Mouse (Mus musculus) urinary bladder, adult 18-20 months (tissue): Measurements from ENCODE around the gene Tes3-ps.

Experiments used
- DNase-seq, 2 experiments: peaks; one replicate each; pipeline ENCODE4 v3.0.0; 2022; ENCODE audit warnings: low spot score in 2 of 2, mixed read lengths in 2 of 2

Tes3-ps gene

GRCm38 (mm10) chr13:49492376-49493368 is at the start of gene Tes3-ps:
Gene Tes3-ps (plus strand): TSS chr13:49493318.
- DNase-seq: no peak

GRCm38 (mm10) chr13:49444451-49444850 is 48.7 kb upstream of the Tes3-ps start:
- DNase-seq: no peak

GRCm38 (mm10) chr13:49449318-49449749 is 43.8 kb upstream of the Tes3-ps start:
- DNase-seq: peak; percentile 67 to 75

GRCm38 (mm10) chr13:49460276-49460675 is 32.8 kb upstream of the Tes3-ps start:
- no peak for DNase-seq

- DNase-seq: no peak
These were observed 32.3 kb upstream of the Tes3-ps start for GRCm38 (mm10) chr13:49460692-49461414.

GRCm38 (mm10) chr13:49461458-49462132 is 31.5 kb upstream of the Tes3-ps start:
- DNase-seq: peak in 1 of 2 experiments; percentile 10

- DNase-seq: no peak
These were observed 30.2 kb upstream of the Tes3-ps start for GRCm38 (mm10) chr13:49462921-49463320.

GRCm38 (mm10) chr13:49465875-49466274 is 27.2 kb upstream of the Tes3-ps start:
- DNase-seq: no peak

GRCm38 (mm10) chr13:49466393-49467075 is 26.6 kb upstream of the Tes3-ps start:
- peak in 1 of 2 experiments; percentile 30 for DNase-seq

GRCm38 (mm10) chr13:49467585-49467984 is 25.5 kb upstream of the Tes3-ps start:
- DNase-seq: no peak

GRCm38 (mm10) chr13:49469002-49469401 is 24.1 kb upstream of the Tes3-ps start:
- DNase-seq: no peak

GRCm38 (mm10) chr13:49470319-49470718 is 22.8 kb upstream of the Tes3-ps start:
- DNase-seq: no peak

GRCm38 (mm10) chr13:49470806-49471205 is 22.3 kb upstream of the Tes3-ps start:
- no peak for DNase-seq

DNA sequence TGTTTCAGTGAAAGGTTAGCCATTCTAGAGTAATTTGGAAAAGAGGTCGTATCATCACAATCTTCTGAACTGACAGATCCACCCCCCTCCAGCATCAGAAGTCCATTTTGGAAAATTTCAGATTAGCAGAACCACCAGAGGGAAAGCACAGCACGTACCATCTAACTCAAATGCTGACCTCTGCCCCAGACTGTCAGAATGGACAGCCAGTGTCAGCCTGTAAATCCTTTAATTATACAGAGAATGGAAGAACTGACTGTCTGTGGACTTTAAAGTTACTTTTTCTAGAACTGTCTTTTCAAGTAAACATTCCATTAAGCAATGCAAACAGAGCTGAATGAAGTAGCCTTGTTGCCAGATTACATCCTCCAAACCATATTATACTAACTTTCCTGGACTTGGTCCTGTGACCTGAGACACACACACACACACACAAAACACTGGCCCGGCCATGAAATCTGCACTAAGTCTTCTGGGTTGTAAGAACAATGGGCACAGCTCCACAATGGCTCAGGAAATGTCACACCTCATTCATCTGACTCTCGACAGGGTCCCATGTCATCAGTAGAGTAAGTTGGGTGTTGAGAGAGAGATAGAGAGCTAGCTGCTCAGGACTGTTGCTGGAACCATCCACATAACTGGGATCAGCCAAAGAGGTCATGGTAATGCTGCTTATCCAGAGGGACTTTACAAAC is 21.0 kb upstream of the Tes3-ps start:
- no peak for DNase-seq

DNA sequence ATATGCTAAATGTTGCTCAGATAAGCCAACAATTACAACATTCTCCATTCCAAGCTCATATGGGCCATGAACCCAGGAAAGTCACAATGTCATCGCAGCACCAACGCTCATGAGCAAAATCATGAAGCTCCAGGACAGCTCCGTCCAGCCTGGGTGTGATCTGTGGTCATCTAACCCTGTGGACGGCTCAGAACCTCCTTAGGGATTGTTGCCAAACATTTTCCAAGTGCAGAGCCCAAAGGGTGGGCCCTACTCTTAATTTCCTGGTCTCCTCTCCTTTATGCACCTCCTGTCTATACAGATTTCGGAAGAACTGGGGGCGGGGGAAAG is 20.5 kb upstream of the Tes3-ps start:
- DNase-seq: no peak

DNA sequence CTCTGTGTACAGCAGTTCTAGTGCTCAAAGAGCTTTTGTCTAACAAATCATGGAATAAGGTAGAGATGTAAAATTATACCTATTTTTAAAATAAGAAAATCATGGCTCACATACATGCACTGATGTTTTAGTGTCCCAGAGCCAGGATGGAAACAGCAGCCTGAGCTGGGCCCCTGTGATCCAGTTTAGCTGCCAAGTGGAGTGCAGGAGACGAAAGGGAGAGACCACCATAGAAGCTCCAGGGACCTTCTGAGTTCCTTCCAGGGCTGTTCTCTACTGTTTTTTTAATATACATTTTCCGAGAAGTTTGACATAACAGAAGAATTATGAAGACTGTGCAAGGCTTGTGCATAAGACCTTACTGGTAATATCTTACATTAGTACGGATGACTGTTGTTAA is 15.2 kb upstream of the Tes3-ps start:
- DNase-seq: no peak

DNA sequence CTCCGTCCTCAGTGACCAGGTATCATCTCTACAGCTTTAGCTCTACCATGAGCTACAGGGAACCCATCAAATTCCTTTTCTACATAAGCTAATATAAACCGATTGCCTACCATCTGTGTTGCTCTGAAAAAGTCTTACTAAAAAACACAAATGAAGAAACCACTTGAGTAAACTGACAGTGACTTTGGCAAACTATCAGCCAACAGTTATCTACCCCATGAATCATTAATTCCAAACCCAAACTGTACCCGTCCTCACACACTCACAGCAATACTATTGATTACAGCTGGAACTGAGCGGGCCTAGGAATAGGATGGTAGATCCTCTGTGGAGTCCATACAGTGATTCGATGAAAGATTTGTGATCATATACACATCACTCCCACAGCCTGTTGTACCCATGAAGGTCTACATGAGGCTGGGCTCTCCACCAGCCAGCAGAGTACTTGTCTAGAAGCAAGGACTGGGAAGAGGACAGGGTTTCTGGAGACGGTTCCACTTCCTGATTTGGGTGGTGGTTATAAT is 14.2 kb upstream of the Tes3-ps start:
- no peak for DNase-seq

DNA sequence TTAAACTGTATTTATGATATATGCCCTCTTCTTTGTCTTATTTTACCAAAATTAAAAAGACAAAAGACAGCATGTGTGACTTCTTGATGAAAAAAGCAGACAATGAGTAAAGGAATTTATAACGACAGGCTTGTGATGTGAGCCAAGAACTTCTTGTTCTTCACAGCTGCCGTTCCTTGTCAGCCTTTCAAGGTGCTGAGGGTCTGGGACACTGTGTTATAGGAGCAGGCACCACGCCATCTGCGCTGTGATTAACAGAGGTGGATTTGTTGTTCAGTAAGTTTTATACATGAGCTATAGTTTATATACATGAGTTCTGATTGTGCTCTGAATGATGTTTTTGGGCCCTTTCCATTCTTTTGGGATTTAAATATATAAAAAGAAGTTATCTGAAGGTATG is 13.7 kb upstream of the Tes3-ps start:
- DNase-seq: no peak

DNA sequence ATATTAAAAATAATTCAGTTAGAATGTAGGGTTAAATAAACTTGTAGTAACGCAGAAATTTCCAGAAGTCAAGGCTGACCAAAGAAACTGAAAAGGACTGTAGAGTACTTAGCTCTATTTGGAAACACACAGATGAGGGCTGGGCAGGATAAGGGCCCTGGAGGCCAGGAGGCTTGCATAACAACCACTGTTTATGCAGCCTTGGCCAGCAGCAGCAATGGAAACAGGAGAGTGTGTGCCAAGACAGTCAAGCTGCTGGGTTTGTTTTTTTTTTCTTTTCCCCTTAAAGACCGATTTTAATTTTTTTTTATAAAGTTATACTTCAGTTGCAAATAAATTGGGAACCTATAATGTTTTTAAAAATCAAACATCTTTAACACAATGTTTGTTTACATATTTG is 13.1 kb upstream of the Tes3-ps start:
- DNase-seq: peak in 1 of 2 experiments; percentile 82

- no peak for DNase-seq
These were observed 12.6 kb upstream of the Tes3-ps start for GRCm38 (mm10) chr13:49480551-49480950.

DNA sequence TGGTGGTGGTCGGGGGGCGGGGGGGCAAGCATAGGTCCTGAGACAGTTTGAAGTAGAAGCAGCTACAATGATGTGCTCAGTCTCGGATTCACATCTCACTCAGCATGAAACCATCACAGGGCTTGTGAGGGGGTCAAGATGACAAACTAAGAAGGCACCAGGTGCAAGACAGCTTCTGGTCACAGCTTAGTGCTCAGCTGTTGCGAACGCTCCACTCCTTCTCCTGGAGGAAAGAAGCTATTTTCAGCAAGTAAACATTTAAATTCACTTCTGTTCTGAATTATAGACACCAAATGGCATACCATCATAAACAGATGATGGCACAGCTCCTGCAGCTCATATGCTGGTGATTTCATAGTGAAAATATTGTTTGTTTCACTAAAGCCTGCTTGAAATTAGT is 7.7 kb upstream of the Tes3-ps start:
- no peak for DNase-seq
